ENCODE assay signal across 8 mouse cellular contexts in the genomic region with DNA sequence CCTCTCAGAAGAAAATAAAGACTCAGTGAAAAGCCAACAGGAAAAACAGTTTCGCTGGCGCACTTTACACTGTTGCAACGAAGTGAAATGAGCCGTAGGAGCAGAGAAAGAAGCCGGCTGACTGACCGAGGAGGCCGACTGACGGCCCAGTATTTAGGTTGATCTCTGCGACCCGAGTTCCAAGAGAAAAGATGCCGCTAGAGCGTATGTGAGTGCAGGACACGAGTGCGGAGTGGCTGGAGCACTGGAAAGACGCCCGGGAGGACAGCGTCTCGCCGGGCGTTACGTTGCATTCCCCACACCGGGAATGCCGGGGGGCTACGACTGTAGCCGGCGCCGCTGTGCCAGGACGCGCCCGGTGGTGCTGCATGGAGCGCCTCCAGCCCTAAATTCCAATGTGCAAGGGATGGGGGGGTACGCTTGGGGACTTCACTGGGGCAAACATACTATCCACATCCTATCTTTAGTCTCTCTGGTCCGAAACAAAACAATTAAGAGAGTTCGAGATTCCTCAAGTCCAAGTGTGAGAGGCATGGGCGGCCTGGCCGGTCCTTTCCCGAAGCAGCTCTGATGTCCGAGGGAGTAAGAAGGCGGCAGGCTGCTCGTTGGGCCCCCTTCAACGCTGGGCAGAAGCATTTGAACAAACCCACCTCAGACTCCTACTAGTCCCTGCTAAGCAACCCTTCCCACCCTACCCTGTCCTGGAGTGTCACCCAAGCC. TPM values are rescaled to one million over a fixed set of nuclear protein-coding genes. Genes with fewer than 3 reads are reported as not detected.
A peak's percentile ranks its signal among the peaks of the same experiment; 100 is the strongest.
DNase-seq lines count a peak whose midpoint lies in the region; ATAC-seq and TF ChIP-seq lines count a peak whose summit lies in the region.

No protein-coding gene starts in this region.

- TF ChIP-seq POLR2A in limb, embryonic 14.5 days (IDR thresholded peaks at IDR 0.05; ENCODE audit: borderline replicate concordance, extremely low read depth, insufficient read depth, insufficient read length), result no peak

- intact Hi-C loops in left cerebral cortex, postnatal 25 days (cut with DNase I), result no loop called here
- intact Hi-C loops in left cerebral cortex, postnatal 36 days (cut with DNase I), result loop anchor here (2.0 kb wide), 1 partner anchor 289 kb away; no protein-coding TSS in a partner anchor
- intact Hi-C loops in heart, postnatal 25 days (cut with DNase I), result loop anchor here (2.0 to 5.0 kb wide), 2 partner anchors 49 to 400 kb away; no protein-coding TSS in a partner anchor

- peak; percentile 1 to 6 for DNase-seq in left cerebral cortex, postnatal 25 days (ENCODE audit: low spot score in 2 of 2)
- no peak for DNase-seq in left cerebral cortex, postnatal 36 days (ENCODE audit: low spot score in 2 of 2)
- DNase-seq in embryonic facial prominence, embryonic 10.5 days (ENCODE audit: low spot score), result no peak
- DNase-seq in heart, postnatal 25 days (ENCODE audit: low spot score), result peak; percentile 19
- peak; percentile 40 for DNase-seq in limb, embryonic 14.5 days (ENCODE audit: low spot score)
- peak; percentile 26 for DNase-seq in midbrain, postnatal 0 days (ENCODE audit: low spot score)
- DNase-seq in frontal cortex, postnatal 25 days (ENCODE audit: low spot score in 2 of 2), result no peak
- no peak for DNase-seq in cerebellum, adult 9-10 months

- H3K4me3 ChIP-seq in embryonic facial prominence, embryonic 10.5 days, result peak overlapping the region; percentile 81
- peak overlapping the region; percentile 70 for H3K4me3 ChIP-seq in limb, embryonic 14.5 days (replicated peaks; ENCODE audit: low read length)
- H3K4me3 ChIP-seq in midbrain, postnatal 0 days (ENCODE audit: low read depth, low read length), result peak overlapping the region; percentile 44

- H3K27me3 ChIP-seq in embryonic facial prominence, embryonic 10.5 days (replicated peaks; ENCODE audit: low read depth, poor library complexity, severe bottlenecking), result peaks cover 56% of the 10 kb centered on the region
- no peaks in the 10 kb centered on the region for H3K27me3 ChIP-seq in limb, embryonic 14.5 days (ENCODE audit: control insufficient read depth, insufficient read depth, low read length)
- peaks cover 56% of the 10 kb centered on the region for H3K27me3 ChIP-seq in midbrain, postnatal 0 days (ENCODE audit: insufficient read depth, low read length)

- H3K4me2 ChIP-seq in limb, embryonic 14.5 days (replicated peaks; ENCODE audit: low read depth, low read length, severe bottlenecking), result peak overlapping the region; percentile 91
- H3K4me2 ChIP-seq in midbrain, postnatal 0 days (ENCODE audit: low read depth, low read length, poor library complexity, severe bottlenecking), result peak overlapping the region; percentile 82

- peak overlapping the region; percentile 93 for H3K9ac ChIP-seq in limb, embryonic 14.5 days (ENCODE audit: low read depth, low read length, severe bottlenecking)
- no peak overlapping the region; the same call in 1 of the 2 replicates for H3K9ac ChIP-seq in midbrain, postnatal 0 days (replicated peaks; ENCODE audit: low read length, poor library complexity, severe bottlenecking)

- H3K36me3 ChIP-seq in embryonic facial prominence, embryonic 10.5 days (replicated peaks), result no peaks in the 10 kb centered on the region
- no peaks in the 10 kb centered on the region for H3K36me3 ChIP-seq in limb, embryonic 14.5 days (ENCODE audit: control insufficient read depth, insufficient read depth, low read length)
- H3K36me3 ChIP-seq in midbrain, postnatal 0 days (ENCODE audit: insufficient read depth, low read length), result no peaks in the 10 kb centered on the region

- no peak for TF ChIP-seq CTCF in midbrain, postnatal 0 days (IDR thresholded peaks at IDR 0.05)

- under 1% methylated on average over 41 of the region's 41 CpGs for WGBS in embryonic facial prominence, embryonic 10.5 days
- WGBS in limb, embryonic 14.5 days, result under 1% methylated on average over 41 of the region's 41 CpGs
- WGBS in midbrain, postnatal 0 days, result under 1% methylated on average over 41 of the region's 41 CpGs

- peaks cover 86% of the 10 kb centered on the region for H3K4me1 ChIP-seq in embryonic facial prominence, embryonic 10.5 days
- H3K4me1 ChIP-seq in limb, embryonic 14.5 days (ENCODE audit: control insufficient read depth, insufficient read depth, low read length), result peaks cover 51% of the 10 kb centered on the region
- H3K4me1 ChIP-seq in midbrain, postnatal 0 days (ENCODE audit: insufficient read depth, low read length), result 0 out of 2 replicates have a peak, but pooled peaks cover 8% of the 10 kb centered on the region

- H3K9me3 ChIP-seq in embryonic facial prominence, embryonic 10.5 days, result no peaks in the 10 kb centered on the region
- no peaks in the 10 kb centered on the region for H3K9me3 ChIP-seq in limb, embryonic 14.5 days (ENCODE audit: control insufficient read depth, low read length)
- no peaks in the 10 kb centered on the region for H3K9me3 ChIP-seq in midbrain, postnatal 0 days (ENCODE audit: low read length)

- H3K27ac ChIP-seq in embryonic facial prominence, embryonic 10.5 days (replicated peaks), result peak overlapping the region; percentile 98
- H3K27ac ChIP-seq in limb, embryonic 14.5 days (replicated peaks; ENCODE audit: low read depth, low read length), result peak overlapping the region; percentile 98
- H3K27ac ChIP-seq in midbrain, postnatal 0 days (ENCODE audit: low read depth, low read length), result peak overlapping the region; percentile 32; the same call in 1 of the 2 replicates

- peak; percentile 10; the same call in 1 of the 2 replicates for ATAC-seq in limb, embryonic 14.5 days (ENCODE audit: low FRiP score, low read depth)
- ATAC-seq in midbrain, postnatal 0 days (ENCODE audit: low FRiP score), result no peak

RNA-seq across cellular contexts. Expression of a gene that starts 40.1 kb away (rescaled TPM):
- 1 to 10 TPM; 3.0 to 3.2 TPM for total RNA-seq in left cerebral cortex, postnatal 25 days (2021)
- total RNA-seq in left cerebral cortex, postnatal 36 days (2021), result 1 to 10 TPM; 2.2 to 5.0 TPM
- polyA plus RNA-seq in embryonic facial prominence, embryonic 10.5 days (2016; fragmentation: Nextera tagmentation; extraction: Ambion mirVana), result 52.0 and 53.0 TPM in 2 replicates
- 10 to 100 TPM; 18.6 to 21.2 TPM for total RNA-seq in heart, postnatal 25 days (2021)
- 35.8 and 38.6 TPM in 2 replicates for polyA plus RNA-seq in limb, embryonic 14.5 days (2012; rRNA removed)
- polyA plus RNA-seq in limb, embryonic 14.5 days (2014; fragmentation: Nextera tagmentation; extraction: Ambion mirVana), result 42.2 and 61.6 TPM in 2 replicates
- 4.7 and 5.1 TPM in 2 replicates for total RNA-seq in midbrain, postnatal 0 days (2014; rRNA removed)
- 2.0 and 2.6 TPM in 2 replicates for polyA plus RNA-seq in midbrain, postnatal 0 days (2015; fragmentation: Nextera tagmentation; extraction: Ambion mirVana)

Comparison
In these comparisons a context has a peak if more than half of its experiments do, and no peak if none do; other contexts are left out.
1. DNase-seq: peak in left cerebral cortex, postnatal 25 days (2 of 2), heart, postnatal 25 days (single experiment), limb, embryonic 14.5 days (single experiment) and midbrain, postnatal 0 days (single experiment); none in left cerebral cortex, postnatal 36 days (0 of 2), embryonic facial prominence, embryonic 10.5 days (single experiment), frontal cortex, postnatal 25 days (0 of 2) and cerebellum, adult 9-10 months (single experiment).
2. H3K27ac ChIP-seq: peak in every context shown above with its lines; median percentile 98 in embryonic facial prominence, embryonic 10.5 days; 98 in limb, embryonic 14.5 days; 32 in midbrain, postnatal 0 days.
3. Peak in every context shown above with its lines, with median percentiles within 50 percentile points of each other: H3K4me3 ChIP-seq.